Mouse (Mus musculus) forebrain, embryonic 14.5 days (tissue): ENCODE results near the gene Btbd6. TPM values are rescaled to one million over a fixed set of nuclear protein-coding genes. Genes with fewer than 3 reads are reported as not detected.

Experiments used
- ATAC-seq: fragments of 200-750 bp; cut with Nextera tagmentation; 2 replicates; pipeline ENCODE4 v1.8.0; 2017; ENCODE audit warnings: mild to moderate bottlenecking, moderate library complexity
- DNase-seq: peaks from one replicate; pipeline ENCODE4 v3.0.0-alpha.2; 2015; ENCODE audit warnings: low spot score
- H3K27ac ChIP-seq: fragments of 300-500 bp; sonication (generic); 2 replicates; pipeline ENCODE4 v1.5.1; 2014; ENCODE audit warnings: low read depth, mild to moderate bottlenecking, control low read depth, low read length, moderate library complexity
- H3K27me3 ChIP-seq: fragments of 300-500 bp; sonication (generic); replicated peaks from 2 replicates; pipeline ENCODE4 v1.6.1; 2014; ENCODE audit warnings: low read length, control low read depth, mixed read lengths; ENCODE audit not compliant: control insufficient read depth, insufficient read depth
- H3K36me3 ChIP-seq: fragments of 300-500 bp; sonication (generic); 2 replicates; pipeline ENCODE4 v1.6.1; 2014; ENCODE audit warnings: low read length, control low read depth; ENCODE audit not compliant: control insufficient read depth, insufficient read depth
- H3K4me1 ChIP-seq: fragments of 300-500 bp; sonication (generic); 2 replicates; pipeline ENCODE4 v1.6.1; 2014; ENCODE audit warnings: antibody characterized with exemption, low read length, control low read depth; ENCODE audit not compliant: control insufficient read depth, insufficient read depth
- H3K4me2 ChIP-seq: fragments of 300-500 bp; sonication (generic); 2 replicates; pipeline ENCODE4 v1.6.1; 2014; ENCODE audit warnings: mild to moderate bottlenecking, control low read depth, low read length
- H3K4me3 ChIP-seq: fragments of 300-500 bp; sonication (generic); 2 replicates; pipeline ENCODE4 v1.5.1; 2014; ENCODE audit warnings: low read depth, low read length, control low read depth
- H3K9ac ChIP-seq: fragments of 300-500 bp; sonication (generic); 2 replicates; pipeline ENCODE4 v1.6.1; 2014; ENCODE audit warnings: mild to moderate bottlenecking, low read length, control low read depth, moderate library complexity
- H3K9me3 ChIP-seq: fragments of 300-500 bp; sonication (generic); replicated peaks from 2 replicates; pipeline ENCODE4 v1.6.1; 2016; ENCODE audit warnings: low read length, control low read depth, mixed read lengths; ENCODE audit not compliant: control insufficient read depth
- WGBS: fragments of 180-500 bp; shearing (Covaris S2); extraction: QIAGEN DNeasy Blood & Tissue Kit; methylation state at CpG from one replicate; pipeline ENCODE4 v1.1.7; 2014; 5-methylcytosine and 5-hydroxymethylcytosine counted together
- polyA plus RNA-seq: library from polyadenylated mRNA; unstranded; fragments of >200 nt; fragmentation: Nextera tagmentation; extraction: Ambion mirVana; gene quantifications from 2 replicates; pipeline ENCODE4 v1.2.1, GENCODE M21; 2014

Btbd6 gene
- polyA plus RNA-seq, 1 experiment from 2014 or later: 35.0 TPM

- Histone ChIP-seq H3K27me3 (no peaks in the 10 kb centered on the region), H3K4me1 (0 out of 2 replicates have a peak, but pooled peaks cover 9% of the 10 kb centered on the region), H3K9ac (no peak overlapping the region), H3K4me2 (no peak overlapping the region), H3K36me3 (no peaks in the 10 kb centered on the region), H3K9me3 (no peaks in the 10 kb centered on the region), H3K4me3 (no peak overlapping the region), H3K27ac (no peak overlapping the region)
- WGBS: 87% methylated on average over 4 of the region's 4 CpGs
- DNase-seq (no peak), ATAC-seq (no peak)
These were observed 36.0 kb upstream of the Btbd6 start for GRCm38 (mm10) chr12:112940238-112940637.

DNA sequence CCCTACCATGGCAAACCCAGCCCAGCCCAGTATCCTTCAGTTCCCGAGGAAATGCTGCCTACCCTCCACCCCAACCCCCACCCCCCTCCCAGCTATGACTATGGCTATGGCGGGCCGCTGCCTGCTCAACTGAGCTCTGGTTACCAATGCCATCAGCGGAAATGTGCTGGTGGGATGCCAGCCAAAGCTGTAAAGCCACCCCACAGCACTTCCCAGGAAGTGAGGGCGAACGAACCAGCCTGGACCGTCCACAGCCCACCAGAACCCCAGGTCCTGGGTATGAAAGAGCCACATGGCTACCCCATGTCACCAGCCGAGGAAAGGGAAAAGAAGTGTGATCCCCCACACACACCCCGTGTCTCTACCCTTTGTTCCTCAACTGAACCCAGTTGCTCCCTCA, 35.6 kb upstream of the Btbd6 start:
- H3K27ac ChIP-seq: no peak overlapping the region
- ATAC-seq: no peak

GRCm38 (mm10) chr12:112941156-112941775, 35.0 kb upstream of the Btbd6 start:
- 0 out of 2 replicates have a peak, but pooled peaks cover 9% of the 10 kb centered on the region for H3K4me1 ChIP-seq
- H3K36me3 ChIP-seq: no peaks in the 10 kb centered on the region
- WGBS: 36% methylated on average over 10 of the region's 10 CpGs
- no peak for DNase-seq
- H3K4me3 ChIP-seq: peak overlapping the region; percentile 60
- no peaks in the 10 kb centered on the region for H3K9me3 ChIP-seq
- no peaks in the 10 kb centered on the region for H3K27me3 ChIP-seq
- H3K27ac ChIP-seq: no peak overlapping the region
- H3K4me2 ChIP-seq: peak overlapping the region; percentile 67
- H3K9ac ChIP-seq: peak overlapping the region; percentile 73
- peak; percentile 16 for ATAC-seq

More for the DNA sequence above, 35.6 kb upstream of the Btbd6 start:
- H3K4me1 ChIP-seq: 0 out of 2 replicates have a peak, but pooled peaks cover 9% of the 10 kb centered on the region
- DNase-seq: no peak
- no peaks in the 10 kb centered on the region for H3K36me3 ChIP-seq
- H3K9me3 ChIP-seq: no peaks in the 10 kb centered on the region
- H3K4me2 ChIP-seq: no peak overlapping the region
- 79% methylated on average over 9 of the region's 9 CpGs for WGBS
- no peak overlapping the region for H3K4me3 ChIP-seq
- no peak overlapping the region for H3K9ac ChIP-seq
- H3K27me3 ChIP-seq: no peaks in the 10 kb centered on the region

- no peaks in the 10 kb centered on the region for H3K9me3 ChIP-seq
- H3K4me2 ChIP-seq: peak within 1 kb of the TSS; percentile 67
- no peaks in the 10 kb centered on the region for H3K27me3 ChIP-seq
- 0 out of 2 replicates have a peak, but pooled peaks cover 9% of the 10 kb centered on the region for H3K4me1 ChIP-seq
- peak within 1 kb of the TSS; percentile 60 for H3K4me3 ChIP-seq
- WGBS: 1% methylated on average over 58 of the region's 58 CpGs
- no peak within 1 kb of the TSS; the same call in 1 of the 2 replicates for H3K27ac ChIP-seq
- DNase-seq (peak; percentile 77), ATAC-seq (peak; percentile 83)
- peak within 1 kb of the TSS; percentile 73 for H3K9ac ChIP-seq
- no peaks in the 10 kb centered on the region for H3K36me3 ChIP-seq
These were observed 34.2 kb upstream of the Btbd6 start, which contains the start of gene Nudt14 for GRCm38 (mm10) chr12:112941776-112942713. Nudt14 (minus strand) TSS chr12:112942124.

DNA sequence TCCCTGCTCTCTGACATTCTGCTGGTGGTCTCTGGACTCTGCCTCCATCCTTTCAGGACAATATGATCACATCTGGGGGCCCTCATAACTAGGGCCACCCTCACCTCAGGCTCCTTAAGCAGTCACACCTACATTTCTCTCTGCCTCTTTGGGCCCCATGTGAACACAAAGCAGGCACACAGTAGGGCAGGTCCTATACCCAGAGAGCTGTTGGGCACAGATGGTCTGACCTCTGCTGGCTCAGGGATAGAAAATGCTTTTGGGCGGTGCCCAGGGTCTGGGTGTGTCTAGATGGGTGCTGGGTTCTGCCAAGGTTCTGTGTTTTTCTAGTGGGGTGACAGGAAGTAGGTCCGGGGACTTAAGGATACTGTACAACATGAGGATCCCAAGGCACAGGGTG, 32.6 kb upstream of the Btbd6 start:
- H3K4me1 ChIP-seq: 0 out of 2 replicates have a peak, but pooled peaks cover 9% of the 10 kb centered on the region
- no peak for DNase-seq
- no peaks in the 10 kb centered on the region for H3K27me3 ChIP-seq
- H3K9me3 ChIP-seq: no peaks in the 10 kb centered on the region
- H3K4me3 ChIP-seq: no peak overlapping the region
- H3K27ac ChIP-seq: no peak overlapping the region
- H3K36me3 ChIP-seq: no peaks in the 10 kb centered on the region
- H3K4me2 ChIP-seq: no peak overlapping the region
- no peak overlapping the region for H3K9ac ChIP-seq
- no peak for ATAC-seq
- WGBS: 94% methylated on average over 2 of the region's 2 CpGs

DNA sequence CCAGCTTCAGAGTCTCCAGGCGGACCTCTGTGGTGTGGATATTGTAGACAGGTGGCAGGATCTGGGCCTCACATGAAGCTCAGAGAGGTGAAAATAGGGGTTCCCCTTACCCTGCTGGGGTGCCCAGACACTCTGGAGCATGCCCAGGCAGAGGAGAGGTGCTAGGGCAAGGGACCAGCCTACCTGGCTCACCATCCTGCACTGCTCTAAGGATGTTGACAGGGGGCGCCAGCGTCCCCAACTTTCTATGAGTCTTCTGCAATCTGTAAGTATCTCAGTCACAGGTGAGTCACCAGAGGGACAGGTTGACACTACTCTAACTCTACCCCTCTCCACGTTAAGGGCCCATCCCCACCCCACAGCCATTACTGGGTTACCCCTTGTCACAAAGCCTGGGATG, 29.0 kb upstream of the Btbd6 start:
- H3K4me2 ChIP-seq: no peak overlapping the region
- H3K27me3 ChIP-seq: no peaks in the 10 kb centered on the region
- no peak for ATAC-seq
- no peak overlapping the region for H3K4me3 ChIP-seq
- peaks cover 12% of the 10 kb centered on the region for H3K4me1 ChIP-seq
- H3K9me3 ChIP-seq: no peaks in the 10 kb centered on the region
- 23% methylated on average over 4 of the region's 4 CpGs for WGBS
- DNase-seq: no peak
- H3K9ac ChIP-seq: no peak overlapping the region
- H3K36me3 ChIP-seq: no peaks in the 10 kb centered on the region
- H3K27ac ChIP-seq: no peak overlapping the region

GRCm38 (mm10) chr12:112950040-112950760, 26.1 kb upstream of the Btbd6 start:
- peak overlapping the region; percentile 84 for H3K4me2 ChIP-seq
- H3K9ac ChIP-seq: peak overlapping the region; percentile 93
- WGBS: under 1% methylated on average over 58 of the region's 58 CpGs
- ATAC-seq (peak; percentile 94), DNase-seq (peak; percentile 97)
- no peaks in the 10 kb centered on the region for H3K36me3 ChIP-seq
- H3K27me3 ChIP-seq: no peaks in the 10 kb centered on the region
- peak overlapping the region; percentile 57 for H3K4me3 ChIP-seq
- H3K9me3 ChIP-seq: no peaks in the 10 kb centered on the region
- peak overlapping the region; percentile 85 for H3K27ac ChIP-seq
- peaks cover 12% of the 10 kb centered on the region for H3K4me1 ChIP-seq

DNA sequence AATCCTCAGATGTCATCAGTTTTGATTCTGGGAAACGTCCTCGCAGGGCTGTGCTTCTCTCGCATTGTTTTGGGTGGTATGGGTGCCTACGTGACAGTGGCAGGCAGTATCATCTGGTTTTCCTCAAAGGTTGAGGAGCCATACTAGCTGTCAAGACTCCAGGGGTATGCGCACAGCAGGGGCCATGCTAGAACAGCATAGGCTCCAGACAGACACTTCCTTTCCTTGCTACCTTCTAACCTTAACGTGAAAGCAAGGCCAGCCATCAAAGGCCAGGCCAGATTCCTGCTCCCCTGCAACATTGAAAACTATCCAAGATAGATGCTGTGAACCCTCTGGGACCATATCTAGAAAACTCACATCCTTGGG, 25.5 kb upstream of the Btbd6 start:
- no peaks in the 10 kb centered on the region for H3K9me3 ChIP-seq
- H3K9ac ChIP-seq: peak overlapping the region; percentile 93
- ATAC-seq (peak; percentile 28; the same call in 1 of the 2 replicates), DNase-seq (no peak)
- 8% methylated on average over 6 of the region's 6 CpGs for WGBS
- no peaks in the 10 kb centered on the region for H3K27me3 ChIP-seq
- H3K4me3 ChIP-seq: peak overlapping the region; percentile 57
- H3K4me2 ChIP-seq: peak overlapping the region; percentile 84
- peak overlapping the region; percentile 85; the same call in 1 of the 2 replicates for H3K27ac ChIP-seq
- H3K36me3 ChIP-seq: no peaks in the 10 kb centered on the region
- peaks cover 12% of the 10 kb centered on the region for H3K4me1 ChIP-seq
